Mouse (Mus musculus) thymus, postnatal 0 days (tissue): Measurements from ENCODE around the gene Med4. TPM values are rescaled to one million over a fixed set of nuclear protein-coding genes. Genes with fewer than 3 reads are reported as not detected.

ENCODE experiments used
- DNase-seq: peaks from one replicate; pipeline ENCODE4 v3.0.0-alpha.2; 2015; ENCODE audit warnings: low spot score
- polyA plus RNA-seq: library from polyadenylated mRNA; unstranded; fragments of >200 nt; fragmentation: Nextera tagmentation; extraction: Ambion mirVana; gene quantifications from 2 replicates; pipeline ENCODE4 v1.2.1, GENCODE M21; 2015

Gene Med4
- polyA plus RNA-seq, 1 experiment from 2014 or later: 90.5 TPM

- DNase-seq: no peak
Measured at GRCm38 (mm10) chr14:73553122-73553696, 43.4 kb downstream of the Med4 start.

Other genes with a start within 250 kb of the Med4 start
- gene Rb1, start 184.2 kb upstream of the Med4 start, polyA plus RNA-seq: 51.7 and 54.3 TPM in 2 replicates
- 1,456 and 1,514 TPM in 2 replicates for gene Itm2b, start 124.7 kb upstream of the Med4 start, polyA plus RNA-seq
- gene Sucla2, start 15.3 kb downstream of the Med4 start, polyA plus RNA-seq: 90.3 and 90.9 TPM in 2 replicates
- 8.8 and 9.4 TPM in 2 replicates for gene Nudt15, start 38.2 kb downstream of the Med4 start, polyA plus RNA-seq
- gene Gm21750, start 151.2 kb downstream of the Med4 start, polyA plus RNA-seq: not detected in 2 replicates